ENCODE assay signal across 28 mouse cellular contexts in the genomic region with DNA sequence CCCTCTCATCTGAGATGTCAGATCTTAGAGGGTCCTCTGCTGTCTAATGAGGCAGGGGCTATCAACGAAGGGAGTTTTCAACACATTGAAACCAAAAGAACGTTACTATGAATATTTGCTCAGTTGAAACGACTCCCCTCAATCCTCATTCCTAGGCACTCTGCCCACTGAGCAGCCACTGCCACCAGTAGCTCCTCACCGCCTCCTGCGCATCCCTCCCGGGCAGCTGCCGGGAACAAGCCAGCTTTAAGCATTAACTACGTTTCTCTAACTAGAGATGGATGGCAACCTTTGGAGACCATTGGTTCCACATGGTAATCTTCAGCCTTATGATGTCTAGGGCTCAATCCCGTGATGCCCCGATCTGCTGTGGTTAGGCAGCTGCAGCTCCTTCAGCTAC.
"Had no signal": no experiment of that assay in that cellular context is flagged by ENCODE, and none has a peak within 500 bp of the region (broad histone marks: within the 10 kb centered on the region; RNA-seq: fewer than 3 reads in every experiment).

No protein-coding gene starts in this region.

- H3K27ac ChIP-seq: embryonic facial prominence, embryonic 10.5 days; embryonic facial prominence, embryonic 12.5 days; embryonic facial prominence, embryonic 13.5 days; embryonic facial prominence, embryonic 15.5 days; forebrain, embryonic 10.5 days; forebrain, embryonic 12.5 days; forebrain, embryonic 13.5 days; forebrain, embryonic 15.5 days; gastrocnemius, adult 2 months; heart, adult 2 months had no signal

- H3K36me3 ChIP-seq: forebrain, embryonic 15.5 days had no signal

- H3K4me1 ChIP-seq: forebrain, embryonic 15.5 days had no signal

- H3K9ac ChIP-seq: embryonic facial prominence, embryonic 12.5 days; embryonic facial prominence, embryonic 13.5 days; embryonic facial prominence, embryonic 15.5 days; forebrain, embryonic 12.5 days; forebrain, embryonic 13.5 days; forebrain, embryonic 15.5 days; forebrain, postnatal 0 days had no signal

- H3K9me3 ChIP-seq: embryonic facial prominence, embryonic 10.5 days; embryonic facial prominence, embryonic 12.5 days; embryonic facial prominence, embryonic 13.5 days; embryonic facial prominence, embryonic 15.5 days; forebrain, embryonic 10.5 days; forebrain, embryonic 12.5 days; forebrain, embryonic 13.5 days; forebrain, embryonic 15.5 days had no signal

- ATAC-seq: forebrain, embryonic 13.5 days; forebrain, embryonic 14.5 days; forebrain, embryonic 15.5 days; forebrain, embryonic 16.5 days; forebrain, postnatal 0 days had no signal

- H3K4me3 ChIP-seq: embryonic facial prominence, embryonic 10.5 days; embryonic facial prominence, embryonic 12.5 days; embryonic facial prominence, embryonic 13.5 days; embryonic facial prominence, embryonic 15.5 days; erythroblast, embryonic 14.5 days; forebrain, embryonic 10.5 days; forebrain, embryonic 12.5 days; forebrain, embryonic 13.5 days; forebrain, embryonic 15.5 days; gastrocnemius, adult 2 months; heart, adult 2 months had no signal

- H3K27me3 ChIP-seq: embryonic facial prominence, embryonic 12.5 days; embryonic facial prominence, embryonic 13.5 days; embryonic facial prominence, embryonic 15.5 days; forebrain, embryonic 12.5 days; forebrain, embryonic 13.5 days; forebrain, embryonic 15.5 days had no signal

- DNase-seq: cerebellum, adult 2 months; cerebellum, adult 8-10 months; cerebellum, adult 9-10 months; cerebellum, adult 9-11 months; cerebellum, postnatal 10 days; cerebellum, postnatal 14 days; cerebellum, postnatal 25 days; cerebellum, postnatal 36 days; embryo, embryonic 11 days; forebrain, postnatal 0 days; gastrocnemius, adult 2 months; gastrocnemius, postnatal 10 days; gastrocnemius, postnatal 14 days; gastrocnemius, postnatal 25 days; gastrocnemius, postnatal 36 days; heart, adult 18-20 months; heart, adult 2 months had no signal

- H3K4me2 ChIP-seq: embryonic facial prominence, embryonic 12.5 days; embryonic facial prominence, embryonic 13.5 days; embryonic facial prominence, embryonic 15.5 days; forebrain, embryonic 12.5 days; forebrain, embryonic 13.5 days; forebrain, embryonic 15.5 days had no signal
